Mouse (Mus musculus): ENCODE measurements at regions not wholly inside any gene's neighbourhood (a gene's known extent, or its start where the extent isn't known, plus 50 kb on each side); places are given as distances from the start of the nearest gene placed in this dataset.

- 75% methylated on average over 5 of the region's 5 CpGs for WGBS
- Histone ChIP-seq H3K9me3 (replicated peaks) (no peaks in the 10 kb centered on the region), H3K4me1 (no peaks in the 10 kb centered on the region), H3K36me3 (no peaks in the 10 kb centered on the region), H3K27ac (no peak overlapping the region), H3K4me3 (no peak overlapping the region), H3K27me3 (ENCODE audit: low read depth, poor library complexity, severe bottlenecking) (no peaks in the 10 kb centered on the region)
- DNase-seq (ENCODE audit: low spot score): no peak
Measured at GRCm38 (mm10) chr3:15243584-15243983, 88.5 kb downstream of the Gm9733 start.

GRCm38 (mm10) chr3:15244999-15245398, 87.1 kb downstream of the Gm9733 start:
- no peaks in the 10 kb centered on the region for H3K4me1 ChIP-seq
- 31% methylated on average over 6 of the region's 6 CpGs for WGBS
- no peak overlapping the region for H3K27ac ChIP-seq
- H3K36me3 ChIP-seq: no peaks in the 10 kb centered on the region
- no peaks in the 10 kb centered on the region for H3K27me3 ChIP-seq (ENCODE audit: low read depth, poor library complexity, severe bottlenecking)
- H3K9me3 ChIP-seq (replicated peaks): no peaks in the 10 kb centered on the region
- no peak overlapping the region for H3K4me3 ChIP-seq
- DNase-seq (ENCODE audit: low spot score): no peak

Data from limb, embryonic 10.5 days (tissue).